Mouse (Mus musculus) midbrain, embryonic 12.5 days (tissue): ENCODE measurements around the gene Tnni1. TPM values are rescaled to one million over a fixed set of nuclear protein-coding genes. Genes with fewer than 3 reads are reported as not detected.

Source experiments
- ATAC-seq: fragments of 200-750 bp; cut with Nextera tagmentation; 2 replicates; pipeline ENCODE4 v1.8.0; 2017; ENCODE audit warnings: low read depth, moderate TSS enrichment, moderate library complexity; ENCODE audit not compliant: low FRiP score
- H3K27ac ChIP-seq: fragments of 300-500 bp; sonication (generic); replicated peaks from 2 replicates; pipeline ENCODE4 v1.5.1; 2016; ENCODE audit warnings: mild to moderate bottlenecking
- H3K27me3 ChIP-seq: fragments of 300-500 bp; sonication (generic); 2 replicates; pipeline ENCODE4 v1.6.1; 2016; ENCODE audit warnings: mild to moderate bottlenecking
- H3K36me3 ChIP-seq: fragments of 300-500 bp; sonication (generic); 2 replicates; pipeline ENCODE4 v1.6.1; 2016
- H3K4me1 ChIP-seq: fragments of 300-500 bp; sonication (generic); 2 replicates; pipeline ENCODE4 v1.6.1; 2016
- H3K4me2 ChIP-seq: fragments of 300-500 bp; sonication (generic); replicated peaks from 2 replicates; pipeline ENCODE4 v1.6.1; 2016; ENCODE audit warnings: mild to moderate bottlenecking, moderate library complexity
- H3K4me3 ChIP-seq: fragments of 300-500 bp; sonication (generic); 2 replicates; pipeline ENCODE4 v1.5.1; 2016; ENCODE audit warnings: mild to moderate bottlenecking
- H3K9ac ChIP-seq: fragments of 300-500 bp; sonication (generic); replicated peaks from 2 replicates; pipeline ENCODE4 v1.6.1; 2016; ENCODE audit warnings: mild to moderate bottlenecking, moderate library complexity
- H3K9me3 ChIP-seq: fragments of 300-500 bp; sonication (generic); 2 replicates; pipeline ENCODE4 v1.6.1; 2016; ENCODE audit warnings: mild to moderate bottlenecking
- WGBS: fragments of 180-500 bp; shearing (Covaris S2); methylation state at CpG from one replicate; pipeline ENCODE4 v1.1.7; 2016; 5-methylcytosine and 5-hydroxymethylcytosine counted together
- polyA plus RNA-seq: library from polyadenylated mRNA; unstranded; fragments of >200 nt; fragmentation: Nextera tagmentation; extraction: Ambion mirVana; gene quantifications from 2 replicates; pipeline ENCODE4 v1.2.1, GENCODE M21; 2016

The Tnni1 gene
- polyA plus RNA-seq, 1 experiment from 2014 or later, result 2.2 TPM

GRCm38 (mm10) chr1:135755913-135756312 is 23.3 kb upstream of the Tnni1 start:
- no peak overlapping the region for H3K4me2 ChIP-seq
- ATAC-seq, result no peak
- H3K36me3 ChIP-seq, result no peaks in the 10 kb centered on the region
- H3K4me3 ChIP-seq, result no peak overlapping the region
- H3K9me3 ChIP-seq, result no peaks in the 10 kb centered on the region
- H3K4me1 ChIP-seq, result no peaks in the 10 kb centered on the region
- no peak overlapping the region for H3K9ac ChIP-seq
- peaks cover 6% of the 10 kb centered on the region; the same call in 1 of the 2 replicates for H3K27me3 ChIP-seq
- 81% methylated on average over 3 of the region's 3 CpGs for WGBS
- H3K27ac ChIP-seq, result no peak overlapping the region

DNA sequence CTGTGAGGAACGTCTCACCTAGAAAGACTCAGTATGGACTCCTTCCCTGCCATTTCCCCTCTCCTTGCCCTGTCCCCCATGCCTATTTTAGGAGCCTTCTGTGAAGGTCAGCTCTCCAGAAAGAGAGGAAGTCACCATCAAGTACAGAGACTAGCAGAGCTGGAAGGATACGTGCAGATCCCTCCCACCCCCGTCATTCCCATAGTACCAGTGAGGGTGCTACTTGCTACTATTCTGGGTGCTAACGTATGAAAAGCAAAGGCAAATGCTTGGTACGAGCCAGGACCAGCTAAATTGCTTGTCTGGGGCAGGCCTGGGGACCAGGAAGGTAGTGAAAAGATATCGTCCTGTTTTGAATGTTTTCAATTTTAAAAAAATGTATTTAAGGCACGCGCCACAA is 21.9 kb upstream of the Tnni1 start:
- Histone ChIP-seq H3K27me3 (peaks cover 6% of the 10 kb centered on the region; the same call in 1 of the 2 replicates), H3K4me3 (no peak overlapping the region), H3K27ac (no peak overlapping the region), H3K9me3 (no peaks in the 10 kb centered on the region), H3K4me1 (no peaks in the 10 kb centered on the region), H3K36me3 (no peaks in the 10 kb centered on the region), H3K4me2 (no peak overlapping the region), H3K9ac (no peak overlapping the region)
- WGBS, result 82% methylated on average over 8 of the region's 8 CpGs
- no peak for ATAC-seq

DNA sequence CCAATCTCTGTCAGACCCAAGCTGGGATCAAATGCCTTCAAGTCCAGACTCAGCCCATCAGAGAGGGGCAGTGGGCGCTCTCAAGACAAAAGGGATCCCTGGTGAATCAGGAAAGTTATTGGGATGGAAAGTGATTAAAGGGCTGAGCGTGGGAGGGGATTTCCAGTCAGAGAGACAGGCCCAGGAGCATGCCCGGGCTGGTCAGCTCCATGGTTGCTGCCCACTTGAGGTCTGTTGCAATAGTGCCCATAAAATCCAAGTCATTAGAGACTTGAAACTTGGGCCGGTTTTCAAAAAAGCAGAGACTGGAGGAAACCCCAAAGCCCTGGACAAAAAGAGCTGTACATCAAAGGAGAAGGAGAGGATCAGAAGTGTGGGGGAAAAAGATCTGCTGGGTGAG is 19.5 kb upstream of the Tnni1 start:
- Histone ChIP-seq H3K27ac (no peak overlapping the region), H3K36me3 (no peaks in the 10 kb centered on the region), H3K9ac (no peak overlapping the region), H3K27me3 (peaks cover 3% of the 10 kb centered on the region), H3K9me3 (no peaks in the 10 kb centered on the region), H3K4me2 (no peak overlapping the region), H3K4me1 (no peaks in the 10 kb centered on the region), H3K4me3 (no peak overlapping the region)
- ATAC-seq, result no peak
- WGBS, result 49% methylated on average over 4 of the region's 4 CpGs

- no peak overlapping the region for H3K4me3 ChIP-seq
- WGBS, result 79% methylated on average over 8 of the region's 8 CpGs
- H3K36me3 ChIP-seq, result no peaks in the 10 kb centered on the region
- no peak for ATAC-seq
- H3K9me3 ChIP-seq, result no peaks in the 10 kb centered on the region
- no peak overlapping the region for H3K27ac ChIP-seq
- H3K4me2 ChIP-seq, result no peak overlapping the region
- peaks cover 9% of the 10 kb centered on the region for H3K27me3 ChIP-seq
- no peak overlapping the region for H3K9ac ChIP-seq
- no peaks in the 10 kb centered on the region for H3K4me1 ChIP-seq
Measured at GRCm38 (mm10) chr1:135760216-135760615, 19.0 kb upstream of the Tnni1 start.

DNA sequence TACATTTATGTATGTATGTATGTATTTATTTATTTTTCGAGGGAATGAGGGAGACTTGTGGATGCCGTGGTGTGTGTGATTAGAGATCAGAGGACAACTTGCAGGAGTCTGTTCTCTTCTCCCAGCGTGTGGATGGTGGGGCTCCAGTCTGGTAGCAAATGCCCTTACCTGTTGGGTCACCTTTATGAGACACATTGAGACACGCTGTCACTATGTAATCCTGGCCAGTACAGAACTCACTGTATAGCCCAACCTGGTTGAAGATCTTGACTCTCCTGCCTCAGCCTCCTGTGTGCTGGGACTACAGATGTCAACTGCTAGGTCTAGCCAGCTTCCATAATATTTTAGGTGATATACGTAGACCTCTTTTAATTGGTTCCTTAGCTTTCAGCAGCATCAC is 17.5 kb upstream of the Tnni1 start:
- Histone ChIP-seq H3K27me3 (peaks cover 16% of the 10 kb centered on the region), H3K9ac (no peak overlapping the region), H3K4me1 (peaks cover 13% of the 10 kb centered on the region), H3K4me2 (no peak overlapping the region), H3K4me3 (no peak overlapping the region), H3K27ac (no peak overlapping the region), H3K36me3 (no peaks in the 10 kb centered on the region), H3K9me3 (no peaks in the 10 kb centered on the region)
- no peak for ATAC-seq
- 94% methylated on average over 5 of the region's 5 CpGs for WGBS

DNA sequence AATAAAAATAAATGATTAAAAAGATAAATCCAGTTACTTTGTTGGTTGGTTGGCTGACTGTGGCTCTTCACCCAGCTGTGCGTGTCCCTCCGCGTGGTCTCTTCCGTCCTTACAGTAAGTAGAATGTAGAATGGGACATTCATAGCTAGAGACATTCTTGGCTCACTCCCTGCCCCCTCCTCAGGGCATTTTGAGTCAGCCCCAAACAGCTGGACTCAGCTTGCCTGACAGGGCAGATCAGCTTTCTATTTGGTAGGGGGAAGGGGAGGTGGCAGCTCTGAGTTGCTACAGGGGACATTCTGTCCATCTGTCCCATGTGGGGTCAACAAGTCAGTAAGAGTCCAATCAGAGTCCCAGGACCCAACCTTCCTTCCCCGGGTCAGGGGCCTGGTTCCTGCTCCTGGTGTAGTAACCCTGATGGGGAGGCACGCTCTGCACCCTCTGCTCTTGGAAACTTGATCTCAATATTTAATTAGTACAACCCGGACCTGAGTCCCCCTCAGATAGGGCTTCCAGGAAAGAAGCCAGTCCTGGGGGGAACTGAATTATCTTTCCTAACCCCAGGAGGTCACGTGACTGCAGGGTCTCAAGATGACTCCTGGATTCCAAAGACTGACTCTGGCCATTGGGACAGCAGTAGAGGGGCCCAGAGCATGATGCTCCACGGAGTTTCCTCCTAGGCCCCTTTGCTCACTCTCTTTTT is 15.6 kb upstream of the Tnni1 start:
- Histone ChIP-seq H3K9ac (no peak overlapping the region), H3K4me2 (no peak overlapping the region), H3K36me3 (no peaks in the 10 kb centered on the region), H3K27ac (no peak overlapping the region), H3K27me3 (peaks cover 28% of the 10 kb centered on the region), H3K4me3 (no peak overlapping the region), H3K4me1 (peaks cover 24% of the 10 kb centered on the region), H3K9me3 (no peaks in the 10 kb centered on the region)
- no peak for ATAC-seq
- 75% methylated on average over 9 of the region's 9 CpGs for WGBS

DNA sequence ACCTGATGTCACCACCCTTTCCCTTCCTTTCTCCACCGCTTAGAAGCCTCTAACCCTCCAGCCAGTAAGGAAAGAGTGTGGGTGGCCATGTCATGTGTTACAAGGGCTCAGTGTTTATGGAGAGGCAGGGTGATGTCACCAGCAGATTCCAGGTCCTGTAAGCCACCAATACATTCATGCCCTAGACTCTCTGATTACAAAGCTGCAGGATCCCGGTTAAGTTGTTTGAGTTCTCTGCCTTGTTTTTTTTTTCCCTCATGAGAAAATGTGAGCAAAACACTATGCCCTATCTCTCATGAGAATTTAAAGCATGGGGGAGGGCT is 15.1 kb upstream of the Tnni1 start:
- ATAC-seq, result no peak
- Histone ChIP-seq H3K36me3 (no peaks in the 10 kb centered on the region), H3K4me3 (no peak overlapping the region), H3K27ac (no peak overlapping the region), H3K9me3 (no peaks in the 10 kb centered on the region), H3K4me2 (no peak overlapping the region), H3K9ac (no peak overlapping the region), H3K27me3 (peaks cover 31% of the 10 kb centered on the region), H3K4me1 (peaks cover 24% of the 10 kb centered on the region)
- 69% methylated on average over 2 of the region's 2 CpGs for WGBS

GRCm38 (mm10) chr1:135765645-135766591 is 13.3 kb upstream of the Tnni1 start, which contains the start of gene Phlda3:
Gene Phlda3, plus strand, starts transcription at chr1:135766119.
- ATAC-seq, result peak; percentile 88
- H3K27ac ChIP-seq, result peak within 1 kb of the TSS; percentile 70

DNA sequence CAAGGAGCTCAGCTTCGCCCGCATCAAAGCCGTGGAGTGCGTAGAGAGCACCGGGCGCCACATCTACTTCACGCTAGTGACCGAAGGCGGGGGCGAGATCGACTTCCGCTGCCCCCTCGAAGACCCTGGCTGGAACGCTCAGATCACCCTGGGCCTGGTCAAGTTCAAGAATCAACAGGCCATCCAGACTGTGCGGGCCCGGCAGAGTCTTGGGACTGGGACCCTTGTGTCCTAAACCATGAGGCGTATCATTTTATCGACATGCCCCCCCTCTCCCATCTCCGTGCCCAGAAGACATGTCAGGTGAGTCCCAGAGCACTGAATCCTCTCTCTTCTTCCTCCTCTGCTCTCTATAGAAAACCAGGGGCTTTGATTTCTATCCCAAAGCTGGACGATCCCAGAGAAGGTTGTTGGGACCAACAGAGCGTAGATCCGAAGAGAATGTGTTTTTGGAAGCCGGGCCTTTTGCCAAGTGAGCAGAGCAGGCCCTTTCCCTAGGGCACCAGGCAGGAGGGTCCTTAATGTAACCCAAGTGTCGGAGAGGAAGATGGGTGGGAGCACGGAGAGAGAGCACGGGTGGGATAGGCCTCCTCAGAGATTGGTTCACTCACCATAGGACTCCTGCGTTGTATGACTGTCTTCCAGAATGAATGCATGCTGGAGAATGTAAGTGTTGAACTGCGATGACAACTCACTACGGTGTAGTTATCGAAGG is 12.5 kb upstream of the Tnni1 start:
- Histone ChIP-seq H3K4me3 (peak overlapping the region; percentile 60), H3K36me3 (0 out of 2 replicates have a peak, but pooled peaks cover 2% of the 10 kb centered on the region), H3K4me1 (peaks cover 24% of the 10 kb centered on the region), H3K4me2 (peak overlapping the region; percentile 96), H3K27ac (peak overlapping the region; percentile 70; the same call in 1 of the 2 replicates), H3K9me3 (no peaks in the 10 kb centered on the region), H3K9ac (peak overlapping the region; percentile 76), H3K27me3 (peaks cover 31% of the 10 kb centered on the region)
- ATAC-seq, result peak; percentile 21
- 29% methylated on average over 30 of the region's 30 CpGs for WGBS

More at GRCm38 (mm10) chr1:135765645-135766591, 13.3 kb upstream of the Tnni1 start, which contains the start of gene Phlda3:
- peak within 1 kb of the TSS; percentile 96 for H3K4me2 ChIP-seq
- H3K4me1 ChIP-seq, result peaks cover 24% of the 10 kb centered on the region
- peak within 1 kb of the TSS; percentile 76 for H3K9ac ChIP-seq
- 0 out of 2 replicates have a peak, but pooled peaks cover 2% of the 10 kb centered on the region for H3K36me3 ChIP-seq
- H3K27me3 ChIP-seq, result peaks cover 31% of the 10 kb centered on the region
- WGBS, result 1% methylated on average over 81 of the region's 90 CpGs
- peak within 1 kb of the TSS; percentile 60 for H3K4me3 ChIP-seq
- H3K9me3 ChIP-seq, result no peaks in the 10 kb centered on the region

DNA sequence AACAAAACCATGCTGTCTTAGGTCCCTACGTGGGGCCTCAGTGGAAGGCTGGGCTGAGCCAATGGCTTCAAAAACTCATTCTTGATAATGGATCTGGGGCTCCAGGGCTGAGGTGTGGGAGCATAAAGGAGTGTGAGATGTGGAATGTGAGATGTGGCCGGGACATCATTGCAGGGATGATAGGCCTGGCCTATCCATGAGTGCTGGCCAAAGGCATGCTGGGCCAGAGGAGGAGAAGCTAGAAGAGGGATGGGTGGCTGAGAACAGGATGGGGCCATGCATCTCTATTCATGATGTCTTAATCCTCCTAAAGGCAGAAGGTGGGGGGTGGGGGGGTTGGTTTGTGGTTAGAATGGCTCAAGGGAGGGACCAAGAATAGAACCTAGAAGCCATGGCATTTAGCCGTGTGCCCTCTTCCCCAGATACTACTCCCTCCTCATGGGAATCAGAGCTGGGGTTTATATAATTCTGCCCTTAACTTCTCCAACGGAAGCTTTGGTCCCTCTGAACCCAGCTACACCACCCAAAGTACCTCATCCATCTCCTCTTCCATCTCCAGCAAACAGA is 11.8 kb upstream of the Tnni1 start:
- H3K9me3 ChIP-seq, result no peaks in the 10 kb centered on the region
- H3K4me1 ChIP-seq, result peaks cover 24% of the 10 kb centered on the region
- H3K9ac ChIP-seq, result no peak overlapping the region
- H3K27ac ChIP-seq, result no peak overlapping the region
- 82% methylated on average over 4 of the region's 4 CpGs for WGBS
- no peak for ATAC-seq
- peak overlapping the region; percentile 96 for H3K4me2 ChIP-seq
- H3K36me3 ChIP-seq, result 0 out of 2 replicates have a peak, but pooled peaks cover 2% of the 10 kb centered on the region
- peak overlapping the region; percentile 60; the same call in 1 of the 2 replicates for H3K4me3 ChIP-seq
- peaks cover 31% of the 10 kb centered on the region for H3K27me3 ChIP-seq

DNA sequence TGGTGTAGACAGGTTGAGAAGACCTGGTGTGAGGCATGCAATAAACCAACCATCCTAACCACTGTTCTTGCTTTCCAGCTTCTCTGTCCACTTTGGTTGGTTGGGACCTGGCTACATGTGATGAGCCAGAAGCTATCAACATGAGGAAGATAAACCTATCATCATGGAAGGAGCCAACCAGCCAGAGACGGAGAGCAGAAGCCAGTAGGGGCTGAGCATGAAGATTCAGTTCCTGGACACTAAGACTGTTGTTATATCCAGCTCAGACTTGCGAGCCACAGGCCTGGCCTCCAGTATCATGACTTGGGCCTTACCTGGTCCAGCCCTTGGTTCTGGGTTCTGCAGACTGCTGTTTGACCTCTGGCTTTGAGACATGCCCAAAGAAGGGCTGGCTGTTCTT is 10.8 kb upstream of the Tnni1 start:
- H3K27me3 ChIP-seq, result peaks cover 31% of the 10 kb centered on the region
- no peak overlapping the region for H3K9ac ChIP-seq
- H3K9me3 ChIP-seq, result no peaks in the 10 kb centered on the region
- H3K27ac ChIP-seq, result no peak overlapping the region
- ATAC-seq, result no peak
- 0 out of 2 replicates have a peak, but pooled peaks cover 2% of the 10 kb centered on the region for H3K36me3 ChIP-seq
- H3K4me3 ChIP-seq, result no peak overlapping the region
- WGBS, result 100% methylated on average over 2 of the region's 2 CpGs
- H3K4me1 ChIP-seq, result peaks cover 24% of the 10 kb centered on the region
- H3K4me2 ChIP-seq, result no peak overlapping the region
